Mouse (Mus musculus) CH12F3 (cell line): ENCODE data around the gene Trpm5.

Experiments used
- in situ Hi-C: fragments of 300-500 bp; cut with MboI; formaldehyde crosslinking; loops from 2 replicates; pipeline ENCODE4 v1.14.3; 2020; ENCODE audit warnings: low sequenced_read_pairs

Gene Trpm5

GRCm38 (mm10) chr7:143106672-143107465, 12.4 kb upstream of the Trpm5 start:
- in situ Hi-C loops: no loop called here

GRCm38 (mm10) chr7:143106062-143106461, 11.6 kb upstream of the Trpm5 start, which contains the start of gene Kcnq1:
Gene Kcnq1 (plus strand): TSS chr7:143106362.
- in situ Hi-C loops: no loop called here

- in situ Hi-C loops: no loop called here
Measured at GRCm38 (mm10) chr7:143105258-143105897, 10.9 kb upstream of the Trpm5 start.

GRCm38 (mm10) chr7:143100759-143101158, 6.3 kb upstream of the Trpm5 start:
- in situ Hi-C loops: no loop called here

- in situ Hi-C loops: loop anchor here (25.0 kb wide), 1 partner anchor 183 kb away; no protein-coding TSS in a partner anchor
Measured at GRCm38 (mm10) chr7:143095554-143095907, 1.1 kb upstream of the Trpm5 start.

GRCm38 (mm10) chr7:143093847-143094246, 595 bp downstream of the Trpm5 start:
- in situ Hi-C loops: loop anchor here (25.0 kb wide), 1 partner anchor 182 kb away; no protein-coding TSS in a partner anchor

GRCm38 (mm10) chr7:143087070-143087579, 7.3 kb downstream of the Trpm5 start:
- in situ Hi-C loops: loop anchor here (25.0 kb wide), 1 partner anchor 175 kb away; no protein-coding TSS in a partner anchor

- in situ Hi-C loops: loop anchor here (25.0 kb wide), 1 partner anchor 174 kb away; no protein-coding TSS in a partner anchor
Measured at GRCm38 (mm10) chr7:143086366-143086765, 8.1 kb downstream of the Trpm5 start.

- in situ Hi-C loops: loop anchor here (25.0 kb wide), 1 partner anchor 171 kb away; no protein-coding TSS in a partner anchor
Measured at GRCm38 (mm10) chr7:143083708-143084107, 10.7 kb downstream of the Trpm5 start.

GRCm38 (mm10) chr7:143082024-143082423, 12.4 kb downstream of the Trpm5 start:
- in situ Hi-C loops: loop anchor here (25.0 kb wide), 1 partner anchor 170 kb away; no protein-coding TSS in a partner anchor

- in situ Hi-C loops: loop anchor here (25.0 kb wide), 1 partner anchor 165 kb away; no protein-coding TSS in a partner anchor
Measured at GRCm38 (mm10) chr7:143077351-143077750, 17.1 kb downstream of the Trpm5 start.

GRCm38 (mm10) chr7:143075394-143075793, 19.0 kb downstream of the Trpm5 start:
- in situ Hi-C loops: loop anchor here (25.0 kb wide), 1 partner anchor 163 kb away; no protein-coding TSS in a partner anchor

GRCm38 (mm10) chr7:143073086-143073485, 21.4 kb downstream of the Trpm5 start:
- in situ Hi-C loops: no loop called here

- in situ Hi-C loops: no loop called here
Measured at GRCm38 (mm10) chr7:143072605-143073004, 21.8 kb downstream of the Trpm5 start.

- in situ Hi-C loops: no loop called here
Measured at GRCm38 (mm10) chr7:143070506-143071070, 23.9 kb downstream of the Trpm5 start.

- in situ Hi-C loops: loop anchor here (5.0 kb wide), 1 partner anchor 63 kb away; the partner anchor contains the start of gene Tspan32
Measured at GRCm38 (mm10) chr7:143069751-143070400, 24.6 kb downstream of the Trpm5 start.

GRCm38 (mm10) chr7:143068882-143069591, 25.4 kb downstream of the Trpm5 start, which contains the start of gene Tssc4:
Gene Tssc4 (plus strand): TSS chr7:143069249.
- in situ Hi-C loops: loop anchor here (5.0 kb wide), 1 partner anchor 62 kb away; the partner anchor contains the start of gene Tspan32

GRCm38 (mm10) chr7:143068316-143068881, 26.0 kb downstream of the Trpm5 start:
- in situ Hi-C loops: loop anchor here (5.0 kb wide), 1 partner anchor 61 kb away; the partner anchor contains the start of gene Tspan32

- in situ Hi-C loops: loop anchor here (5.0 kb wide), 1 partner anchor 61 kb away; the partner anchor contains the start of gene Tspan32
Measured at GRCm38 (mm10) chr7:143067897-143068296, 26.5 kb downstream of the Trpm5 start.
